In genomic region chr6:108428383-108428782, GRCm38 (mm10) we compare ENCODE assay signal across 25 mouse cellular contexts.
"Had no signal": no experiment of that assay in that cellular context is flagged by ENCODE, and none has a peak within 500 bp of the region (broad histone marks: within the 10 kb centered on the region; RNA-seq: fewer than 3 reads in every experiment).

No protein-coding gene starts in this region.

- H3K9ac ChIP-seq: heart, embryonic 12.5 days; hindbrain, embryonic 12.5 days; hindbrain, embryonic 14.5 days; intestine, embryonic 15.5 days; limb, embryonic 13.5 days; limb, embryonic 15.5 days; liver, embryonic 14.5 days had no signal

- DNase-seq: gastrocnemius, postnatal 10 days; gastrocnemius, postnatal 25 days; heart, adult 18-20 months; heart, postnatal 10 days; heart, postnatal 4 days; kidney, adult 18-20 months; kidney, adult 8-10 months; kidney, postnatal 10 days; kidney, postnatal 4 days; layer of hippocampus, adult 9-11 months; layer of hippocampus, postnatal 36 days; left cerebral cortex, postnatal 4 days had no signal

- H3K27me3 ChIP-seq: heart, embryonic 12.5 days; hindbrain, embryonic 12.5 days; intestine, embryonic 15.5 days; limb, embryonic 13.5 days; limb, embryonic 15.5 days had no signal

- H3K27ac ChIP-seq: heart, embryonic 10.5 days; hindbrain, embryonic 10.5 days; hindbrain, embryonic 12.5 days; hindbrain, embryonic 14.5 days; intestine, embryonic 15.5 days; limb, embryonic 13.5 days; limb, embryonic 15.5 days; liver, embryonic 14.5 days had no signal

- H3K4me3 ChIP-seq: heart, embryonic 10.5 days; heart, embryonic 12.5 days; hindbrain, embryonic 10.5 days; hindbrain, embryonic 12.5 days; intestine, embryonic 15.5 days; limb, embryonic 13.5 days; limb, embryonic 15.5 days had no signal

- H3K36me3 ChIP-seq: hindbrain, embryonic 10.5 days; hindbrain, embryonic 12.5 days; intestine, embryonic 15.5 days; limb, embryonic 13.5 days; limb, embryonic 15.5 days had no signal

- H3K9me3 ChIP-seq: heart, embryonic 10.5 days; heart, embryonic 12.5 days; hindbrain, embryonic 10.5 days; hindbrain, embryonic 12.5 days; intestine, embryonic 15.5 days; limb, embryonic 13.5 days; limb, embryonic 15.5 days had no signal

- ATAC-seq: hindbrain, embryonic 16.5 days; inflammation-experienced regulatory T-cells, adult 6 months; intestine, embryonic 15.5 days; intestine, postnatal 0 days had no signal

- H3K4me2 ChIP-seq: heart, embryonic 12.5 days; hindbrain, embryonic 12.5 days; hindbrain, embryonic 14.5 days; intestine, embryonic 15.5 days; limb, embryonic 13.5 days; limb, embryonic 15.5 days; liver, embryonic 11.5 days had no signal
